Mouse (Mus musculus) thymus, postnatal 4 days (tissue): Measurements from ENCODE around the gene Gtf2b.

Source experiments
- DNase-seq: peaks from one replicate; pipeline ENCODE4 v3.0.0; 2021

Gene Gtf2b

DNA sequence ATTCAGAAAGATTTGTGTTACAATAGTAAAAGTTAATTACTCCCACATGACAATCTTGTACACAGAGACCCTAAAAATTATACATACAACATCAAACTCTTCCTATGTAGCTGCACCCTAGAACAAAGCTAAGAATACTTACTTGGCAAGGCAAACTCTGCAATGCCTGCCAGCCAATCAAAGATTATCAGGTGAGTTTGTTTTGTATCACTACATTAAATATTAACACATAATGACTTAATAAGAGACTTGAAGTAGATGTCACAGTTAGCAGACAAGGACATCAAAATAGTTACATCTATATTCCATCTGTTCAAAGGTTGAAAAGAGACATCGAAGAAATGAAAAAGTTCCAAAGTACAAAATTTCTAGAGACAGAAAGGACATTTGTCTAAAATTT lies 58.8 kb downstream of the Gtf2b start:
- DNase-seq: no peak

DNA sequence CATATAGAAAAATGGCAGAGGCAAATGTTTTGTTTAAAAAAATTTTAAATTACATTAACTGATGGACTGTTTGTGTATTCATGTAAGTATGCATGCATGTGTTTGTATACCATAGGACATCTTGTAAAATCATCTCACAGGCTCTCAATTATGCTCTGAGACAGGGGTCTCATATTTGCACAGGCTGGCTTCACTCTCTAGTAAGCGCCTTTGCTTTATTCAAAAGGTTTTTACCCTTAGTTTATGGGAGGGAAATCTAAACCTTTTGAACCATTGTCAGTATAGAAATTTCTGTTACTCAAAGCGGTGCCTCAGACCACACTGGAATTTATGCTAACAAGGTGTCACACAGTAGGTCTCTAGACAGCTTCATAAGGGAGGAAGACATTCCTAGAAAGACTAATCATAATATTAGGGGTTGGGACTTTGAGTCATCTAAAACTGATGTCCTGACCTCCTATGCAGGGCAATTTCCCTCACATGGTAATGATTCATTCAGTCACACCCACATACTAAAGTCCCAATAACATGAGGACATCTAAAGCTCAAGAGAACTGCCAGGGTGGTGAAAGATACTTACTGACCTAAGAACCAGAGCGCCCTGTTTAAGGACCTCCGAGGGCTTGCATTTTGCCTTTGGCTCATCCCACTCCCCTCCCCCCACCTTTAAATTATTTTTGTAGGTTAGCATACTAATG lies 61.8 kb downstream of the Gtf2b start:
- DNase-seq: no peak

DNA sequence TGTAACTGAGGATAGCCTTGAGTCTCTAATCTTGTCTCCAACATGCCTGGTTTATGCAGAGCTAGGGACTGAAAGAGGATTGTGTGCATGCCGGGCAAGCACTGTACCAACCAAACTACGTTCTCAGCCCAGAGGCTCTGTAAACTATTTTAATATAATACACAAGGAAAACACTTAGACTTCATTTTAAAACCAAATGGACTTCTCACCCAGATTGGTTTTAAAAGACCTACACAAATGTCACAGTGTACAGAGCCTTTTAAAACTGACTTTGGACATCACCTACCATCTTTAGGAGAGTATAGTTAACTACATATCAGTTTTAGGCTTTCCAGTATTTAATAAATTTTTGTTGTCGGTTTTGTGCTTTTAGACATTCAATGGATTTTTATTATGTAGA lies 68.1 kb downstream of the Gtf2b start:
- DNase-seq: no peak
